Mouse (Mus musculus) cortical plate, adult 2 months (tissue): ENCODE results near the gene Ggnbp2.

Experiments
- CTCF ChIP-seq: fragments of 200-500 bp; IDR thresholded peaks from 2 replicates; pipeline ENCODE4 v1.5.1; 2011; ENCODE audit warnings: mild to moderate bottlenecking, control low read depth, low read length; ENCODE audit not compliant: insufficient read depth; ENCODE audit errors: extremely low read depth
- POLR2A ChIP-seq: fragments of 200-500 bp; IDR thresholded peaks from 2 replicates; pipeline ENCODE4 v1.6.1; 2011; ENCODE audit warnings: mild to moderate bottlenecking, low read length, control low read depth; ENCODE audit not compliant: insufficient read depth; ENCODE audit errors: extremely low read depth

DNA sequence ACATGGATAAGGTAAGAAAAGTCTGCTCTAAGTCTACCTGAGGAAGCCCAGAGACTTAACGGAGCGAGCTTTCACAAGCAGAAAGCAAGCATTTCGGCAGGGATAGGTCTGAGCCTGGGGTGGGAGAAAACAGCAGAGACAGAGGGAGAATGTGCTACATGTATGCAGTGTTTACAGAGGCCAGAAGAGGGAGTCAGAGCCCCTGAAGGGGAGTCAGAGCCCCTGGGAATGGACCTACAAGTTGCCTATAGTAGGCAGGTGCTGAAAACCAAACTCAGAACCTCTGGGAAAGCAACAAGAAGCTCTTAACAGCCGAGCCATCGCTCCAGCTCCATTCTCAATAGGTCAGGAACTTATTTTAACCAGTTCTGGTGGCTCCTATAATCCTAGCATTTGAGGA, 44.1 kb upstream of the Ggnbp2 start:
- TF ChIP-seq CTCF = no peak
- TF ChIP-seq POLR2A = no peak
